Mouse (Mus musculus): ENCODE measurements around the gene Snap25. TPM values are rescaled to one million over a fixed set of nuclear protein-coding genes. Genes with fewer than 3 reads are reported as not detected.

Snap25 gene
- total and polyA plus RNA-seq, 3 experiments = 0.11 TPM; not detected in 2

- no peak for TF ChIP-seq GATA2 (IDR thresholded peaks at IDR 0.05; ENCODE audit: borderline replicate concordance, low read depth, low read length)
- no peak for TF ChIP-seq GATA1 (IDR thresholded peaks at IDR 0.05; ENCODE audit: borderline replicate concordance, low read length)
- no peak for TF ChIP-seq CTCF (IDR thresholded peaks at IDR 0.05; ENCODE audit: low read depth, low read length)
- no peak for TF ChIP-seq POLR2AphosphoS5 (IDR thresholded peaks at IDR 0.05; ENCODE audit: insufficient replicate concordance, low read depth, low read length)
- no peak for TF ChIP-seq TAL1 (conservative IDR thresholded peaks at IDR 0.05; ENCODE audit: low read depth, low read length)
- H3K27me3 ChIP-seq (ENCODE audit: insufficient read depth, low read length) = no peaks in the 10 kb centered on the region
- no peaks in the 10 kb centered on the region for H3K4me1 ChIP-seq (ENCODE audit: insufficient read depth, low read depth, low read length)
- H3K9me3 ChIP-seq (replicated peaks) = peaks cover 21% of the 10 kb centered on the region
- DNase-seq (ENCODE audit: low spot score) (no peak), ATAC-seq (ENCODE audit: extremely low read depth, insufficient number of reproducible peaks, low FRiP score, poor library complexity, severe bottlenecking) (no peak)
- H3K36me3 ChIP-seq (replicated peaks) = no peaks in the 10 kb centered on the region
- H3K4me3 ChIP-seq (ENCODE audit: low read depth, low read length) = no peak overlapping the region
Measured at GRCm38 (mm10) chr2:136711155-136711554, 2.1 kb upstream of the Snap25 start.

GRCm38 (mm10) chr2:136711746-136712440 is 1.4 kb upstream of the Snap25 start:
- H3K27me3 ChIP-seq (ENCODE audit: insufficient read depth, low read length) = no peaks in the 10 kb centered on the region
- H3K4me3 ChIP-seq (ENCODE audit: low read depth, low read length) = no peak overlapping the region
- peaks cover 21% of the 10 kb centered on the region for H3K9me3 ChIP-seq (replicated peaks)
- DNase-seq (ENCODE audit: low spot score) (no peak), ATAC-seq (ENCODE audit: extremely low read depth, insufficient number of reproducible peaks, low FRiP score, poor library complexity, severe bottlenecking) (no peak)
- H3K4me1 ChIP-seq (ENCODE audit: insufficient read depth, low read depth, low read length) = no peaks in the 10 kb centered on the region
- H3K36me3 ChIP-seq (replicated peaks) = no peaks in the 10 kb centered on the region
- no peak for TF ChIP-seq GATA2 (IDR thresholded peaks at IDR 0.05; ENCODE audit: borderline replicate concordance, low read depth, low read length)
- no peak for TF ChIP-seq TAL1 (conservative IDR thresholded peaks at IDR 0.05; ENCODE audit: low read depth, low read length)
- no peak for TF ChIP-seq GATA1 (IDR thresholded peaks at IDR 0.05; ENCODE audit: borderline replicate concordance, low read length)
- TF ChIP-seq POLR2AphosphoS5 (IDR thresholded peaks at IDR 0.05; ENCODE audit: insufficient replicate concordance, low read depth, low read length) = no peak
- no peak for TF ChIP-seq CTCF (IDR thresholded peaks at IDR 0.05; ENCODE audit: low read depth, low read length)

- no peak overlapping the region for H3K4me3 ChIP-seq (ENCODE audit: low read depth, low read length)
- no peaks in the 10 kb centered on the region for H3K27me3 ChIP-seq (ENCODE audit: insufficient read depth, low read length)
- TF ChIP-seq CTCF (IDR thresholded peaks at IDR 0.05; ENCODE audit: low read depth, low read length) (no peak), GATA2 (IDR thresholded peaks at IDR 0.05; ENCODE audit: borderline replicate concordance, low read depth, low read length) (no peak), GATA1 (IDR thresholded peaks at IDR 0.05; ENCODE audit: borderline replicate concordance, low read length) (no peak), POLR2AphosphoS5 (IDR thresholded peaks at IDR 0.05; ENCODE audit: insufficient replicate concordance, low read depth, low read length) (no peak), TAL1 (conservative IDR thresholded peaks at IDR 0.05; ENCODE audit: low read depth, low read length) (no peak)
- no peaks in the 10 kb centered on the region for H3K4me1 ChIP-seq (ENCODE audit: insufficient read depth, low read depth, low read length)
- H3K36me3 ChIP-seq (replicated peaks) = no peaks in the 10 kb centered on the region
- peaks cover 18% of the 10 kb centered on the region for H3K9me3 ChIP-seq (replicated peaks)
- ATAC-seq (ENCODE audit: extremely low read depth, insufficient number of reproducible peaks, low FRiP score, poor library complexity, severe bottlenecking) (no peak), DNase-seq (ENCODE audit: low spot score) (no peak)
Measured at GRCm38 (mm10) chr2:136712441-136713015, 725 bp upstream of the Snap25 start.

GRCm38 (mm10) chr2:136714008-136714411 is 757 bp downstream of the Snap25 start:
- Histone ChIP-seq H3K4me3 (ENCODE audit: low read depth, low read length) (no peak overlapping the region; the same call in 1 of the 2 replicates), H3K4me1 (ENCODE audit: insufficient read depth, low read depth, low read length) (no peaks in the 10 kb centered on the region), H3K36me3 (replicated peaks) (no peaks in the 10 kb centered on the region), H3K27me3 (ENCODE audit: insufficient read depth, low read length) (no peaks in the 10 kb centered on the region), H3K9me3 (replicated peaks) (peaks cover 21% of the 10 kb centered on the region)
- no peak for TF ChIP-seq TAL1 (conservative IDR thresholded peaks at IDR 0.05; ENCODE audit: low read depth, low read length)
- TF ChIP-seq CTCF (IDR thresholded peaks at IDR 0.05; ENCODE audit: low read depth, low read length) = no peak
- no peak for TF ChIP-seq GATA2 (IDR thresholded peaks at IDR 0.05; ENCODE audit: borderline replicate concordance, low read depth, low read length)
- no peak for TF ChIP-seq POLR2AphosphoS5 (IDR thresholded peaks at IDR 0.05; ENCODE audit: insufficient replicate concordance, low read depth, low read length)
- ATAC-seq (ENCODE audit: extremely low read depth, insufficient number of reproducible peaks, low FRiP score, poor library complexity, severe bottlenecking) (no peak), DNase-seq (ENCODE audit: low spot score) (no peak)

GRCm38 (mm10) chr2:136715531-136715930 is 2.3 kb downstream of the Snap25 start:
- peaks cover 21% of the 10 kb centered on the region for H3K9me3 ChIP-seq (replicated peaks)
- TF ChIP-seq CTCF (IDR thresholded peaks at IDR 0.05; ENCODE audit: low read depth, low read length) (no peak), TAL1 (conservative IDR thresholded peaks at IDR 0.05; ENCODE audit: low read depth, low read length) (no peak), GATA1 (IDR thresholded peaks at IDR 0.05; ENCODE audit: borderline replicate concordance, low read length) (no peak), GATA2 (IDR thresholded peaks at IDR 0.05; ENCODE audit: borderline replicate concordance, low read depth, low read length) (no peak)
- H3K36me3 ChIP-seq (replicated peaks) = no peaks in the 10 kb centered on the region
- no peak overlapping the region for H3K4me3 ChIP-seq (ENCODE audit: low read depth, low read length)
- H3K4me1 ChIP-seq (ENCODE audit: insufficient read depth, low read depth, low read length) = no peaks in the 10 kb centered on the region
- no peaks in the 10 kb centered on the region for H3K27me3 ChIP-seq (ENCODE audit: insufficient read depth, low read length)
- DNase-seq (ENCODE audit: low spot score) (no peak), ATAC-seq (ENCODE audit: extremely low read depth, insufficient number of reproducible peaks, low FRiP score, poor library complexity, severe bottlenecking) (no peak)

- Histone ChIP-seq H3K9me3 (replicated peaks) (peaks cover 22% of the 10 kb centered on the region), H3K27me3 (ENCODE audit: insufficient read depth, low read length) (no peaks in the 10 kb centered on the region), H3K4me1 (ENCODE audit: insufficient read depth, low read depth, low read length) (no peaks in the 10 kb centered on the region), H3K4me3 (ENCODE audit: low read depth, low read length) (no peak overlapping the region), H3K36me3 (replicated peaks) (no peaks in the 10 kb centered on the region)
- no peak for TF ChIP-seq POLR2AphosphoS5 (IDR thresholded peaks at IDR 0.05; ENCODE audit: insufficient replicate concordance, low read depth, low read length)
- no peak for TF ChIP-seq TAL1 (conservative IDR thresholded peaks at IDR 0.05; ENCODE audit: low read depth, low read length)
- no peak for TF ChIP-seq GATA2 (IDR thresholded peaks at IDR 0.05; ENCODE audit: borderline replicate concordance, low read depth, low read length)
- TF ChIP-seq CTCF (IDR thresholded peaks at IDR 0.05; ENCODE audit: low read depth, low read length) = no peak
- TF ChIP-seq GATA1 (IDR thresholded peaks at IDR 0.05; ENCODE audit: borderline replicate concordance, low read length) = no peak
- DNase-seq (ENCODE audit: low spot score) (no peak), ATAC-seq (ENCODE audit: extremely low read depth, insufficient number of reproducible peaks, low FRiP score, poor library complexity, severe bottlenecking) (no peak)
Measured at GRCm38 (mm10) chr2:136716400-136716799, 3.1 kb downstream of the Snap25 start.

Data from G1E (cell line).